Mouse (Mus musculus) layer of hippocampus, adult 11-12 months (tissue): ENCODE measurements at regions not wholly inside any gene's neighbourhood (a gene's known extent, or its start where the extent isn't known, plus 50 kb on each side); places are given as distances from the start of the nearest gene placed in this dataset.

Source experiments
- DNase-seq: peaks from one replicate; pipeline ENCODE4 v3.0.0; 2022; ENCODE audit warnings: low spot score

GRCm38 (mm10) chr17:64916657-64917056 lies 80.8 kb upstream of the 4930583I09Rik start:
- peak; percentile 49 for DNase-seq

- DNase-seq: no peak
Measured at GRCm38 (mm10) chr17:64915708-64916107, 79.8 kb upstream of the 4930583I09Rik start.

GRCm38 (mm10) chr17:64915025-64915424 lies 79.2 kb upstream of the 4930583I09Rik start:
- no peak for DNase-seq

GRCm38 (mm10) chr17:64914302-64914701 lies 78.4 kb upstream of the 4930583I09Rik start:
- DNase-seq: no peak

- no peak for DNase-seq
Measured at GRCm38 (mm10) chr17:64908671-64909070, 72.8 kb upstream of the 4930583I09Rik start.

GRCm38 (mm10) chr17:64901721-64902623 lies 66.1 kb upstream of the 4930583I09Rik start:
- DNase-seq: no peak

- DNase-seq: no peak
Measured at GRCm38 (mm10) chr17:64897473-64897872, 61.6 kb upstream of the 4930583I09Rik start.

- DNase-seq: no peak
Measured at GRCm38 (mm10) chr17:64895886-64896285, 60.0 kb upstream of the 4930583I09Rik start.

GRCm38 (mm10) chr17:64895466-64895865 lies 59.6 kb upstream of the 4930583I09Rik start:
- no peak for DNase-seq

- DNase-seq: no peak
Measured at GRCm38 (mm10) chr17:64893182-64893902, 57.5 kb upstream of the 4930583I09Rik start.
